Mouse (Mus musculus): ENCODE measurements around the gene Gm43552.

Gm43552 gene

DNA sequence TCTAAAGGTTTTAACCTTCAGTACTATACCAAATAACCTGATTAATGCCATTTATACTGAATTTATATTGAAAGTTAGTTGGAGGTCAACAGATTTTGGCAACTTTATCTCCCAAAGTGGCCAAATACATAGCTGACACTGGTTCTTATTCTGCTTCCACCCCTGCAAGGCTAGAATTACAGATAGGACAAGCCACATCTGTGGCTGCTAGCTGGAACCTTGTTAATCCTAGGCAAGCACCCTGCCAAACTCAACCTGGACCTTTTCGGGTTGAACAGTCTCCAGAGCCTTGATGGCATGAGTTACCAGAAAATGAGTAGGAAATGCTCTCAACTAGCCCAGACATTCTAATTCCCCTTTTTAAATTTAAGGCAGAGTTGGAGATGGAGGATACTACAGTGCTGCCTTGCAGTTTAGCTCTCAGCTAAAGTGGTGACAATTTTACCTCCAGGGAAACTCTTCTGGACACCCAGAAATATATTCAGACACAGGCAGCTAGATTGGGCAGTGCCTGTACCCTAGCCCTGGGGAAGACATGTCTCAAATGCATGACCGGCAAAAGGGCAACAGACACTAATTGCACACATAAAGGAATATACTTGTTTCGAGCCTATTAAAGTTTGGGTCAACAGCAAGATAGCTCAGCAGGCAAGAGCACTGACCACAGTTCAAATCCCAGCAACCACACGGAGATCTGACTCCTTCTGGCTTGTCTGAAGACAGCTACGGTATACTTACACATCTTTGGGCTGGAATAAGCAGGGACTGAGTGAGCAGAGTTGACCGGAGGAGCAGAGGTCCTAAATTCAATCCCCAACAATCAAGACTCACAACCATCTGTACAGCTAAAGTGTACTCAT lies 105.4 kb downstream of the Gm43552 start:
- DNase-seq (ENCODE audit: extremely low read depth, insufficient read length, low spot score) = no peak

DNA sequence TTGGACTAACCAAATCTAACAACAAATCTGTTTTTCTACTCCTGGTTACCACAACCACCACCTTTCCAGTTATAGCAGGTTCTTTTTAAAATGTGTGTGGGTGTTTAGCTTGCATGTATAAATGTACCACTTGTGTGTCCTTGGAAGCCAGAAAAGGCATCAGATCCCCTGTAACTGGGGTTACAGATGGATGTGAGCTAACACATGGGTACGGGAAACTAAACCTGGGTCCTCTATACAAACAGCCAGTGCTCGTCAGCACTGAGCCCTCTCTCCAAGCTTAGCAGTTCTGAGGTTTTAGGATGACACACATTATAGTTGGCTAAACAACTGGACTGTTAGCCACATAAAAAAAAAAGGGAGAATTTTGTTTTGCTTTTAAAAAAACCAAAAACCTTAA lies 106.9 kb downstream of the Gm43552 start:
- no peak for DNase-seq (ENCODE audit: extremely low read depth, insufficient read length, low spot score)
